Mouse (Mus musculus) E14TG2a.4 (cell line): ENCODE data around the gene Reck.

Experiments
- CTCF ChIP-seq: conservative IDR thresholded peaks from 2 replicates; pipeline ENCODE4 v1.5.1; 2014; ENCODE audit warnings: low read length
- NANOG ChIP-seq: IDR thresholded peaks from 2 replicates; pipeline ENCODE4 v1.6.1; 2014; ENCODE audit warnings: borderline replicate concordance, low read length, mixed read lengths
- POU5F1 ChIP-seq: IDR thresholded peaks from 2 replicates; pipeline ENCODE4 v1.6.1; 2014; ENCODE audit warnings: low read length, borderline replicate concordance

GRCm38 (mm10) chr4:43973526-43973981 is 98.2 kb downstream of the Reck start:
- TF ChIP-seq CTCF = no peak
- TF ChIP-seq NANOG = no peak
- no peak for TF ChIP-seq POU5F1
